Mouse (Mus musculus) ES-E14 (cell line): Measurements from ENCODE around the gene F5.

Experiments used
- CHD2 ChIP-seq: IDR thresholded peaks from 2 replicates; pipeline ENCODE4 v1.6.1; 2014; ENCODE audit warnings: mild to moderate bottlenecking, low read depth, low read length, inconsistent platforms
- HCFC1 ChIP-seq: IDR thresholded peaks from 2 replicates; pipeline ENCODE4 v1.6.1; 2012; ENCODE audit warnings: low read length, inconsistent platforms, borderline replicate concordance; ENCODE audit not compliant: insufficient read depth
- MAFK ChIP-seq: IDR thresholded peaks from 2 replicates; pipeline ENCODE4 v1.6.1; 2014; ENCODE audit warnings: mild to moderate bottlenecking, low read depth, low read length, inconsistent platforms; ENCODE audit not compliant: insufficient read depth
- ZC3H11A ChIP-seq: IDR thresholded peaks from 2 replicates; pipeline ENCODE4 v1.6.1; 2012; ENCODE audit warnings: low read depth, mild to moderate bottlenecking, inconsistent platforms, low read length, borderline replicate concordance
- ZNF384 ChIP-seq: IDR thresholded peaks from 2 replicates; pipeline ENCODE4 v1.6.1; 2012; ENCODE audit warnings: low read depth, low read length, inconsistent platforms

DNA sequence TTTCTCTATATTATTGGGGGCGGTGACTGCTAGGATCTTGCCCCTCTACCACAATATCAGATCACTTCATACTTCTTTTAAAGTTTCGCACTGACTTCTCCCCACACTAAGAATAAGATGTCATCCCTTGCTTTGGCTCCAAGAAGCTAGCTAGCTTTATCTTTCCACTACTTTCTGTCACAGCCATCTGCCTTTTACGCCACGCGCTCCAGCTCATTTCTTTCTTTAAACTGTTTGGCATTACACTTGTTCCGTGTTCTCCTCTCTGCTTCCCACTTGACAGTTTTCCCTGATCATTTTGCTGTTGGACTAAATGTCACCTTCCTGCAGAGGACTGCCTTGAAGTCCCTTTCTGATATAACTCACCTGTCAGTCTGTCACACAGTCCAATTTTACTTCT is 33.8 kb upstream of the F5 start:
- TF ChIP-seq MAFK (no peak), HCFC1 (no peak), ZC3H11A (no peak), CHD2 (no peak), ZNF384 (no peak)
